Mouse (Mus musculus) thymus, postnatal 36 days (tissue): ENCODE results near the gene Rad51d.
"Not testable (repeated sequence)": the region's sequence is repeated elsewhere in the genome, so short reads cannot be mapped to it uniquely, and the experiment has no call there.

Experiments used
- DNase-seq, 2 experiments: peaks; one replicate each; pipeline ENCODE4 v3.0.0; 2022; ENCODE audit warnings: mixed read lengths in 2 of 2

Gene Rad51d

GRCm38 (mm10) chr11:82854111-82854510 lies 36.3 kb downstream of the Rad51d start:
- no peak for DNase-seq

GRCm38 (mm10) chr11:82852958-82853357 lies 37.5 kb downstream of the Rad51d start:
- no peak for DNase-seq

- DNase-seq: no peak
These were observed 37.9 kb downstream of the Rad51d start for GRCm38 (mm10) chr11:82852540-82852939.

GRCm38 (mm10) chr11:82852115-82852514 lies 38.3 kb downstream of the Rad51d start:
- DNase-seq: no peak

- DNase-seq: no peak
These were observed 40.2 kb downstream of the Rad51d start for GRCm38 (mm10) chr11:82850259-82850658.

- DNase-seq: no peak
These were observed 42.8 kb downstream of the Rad51d start for GRCm38 (mm10) chr11:82847571-82848000.

- DNase-seq: no peak
These were observed 43.5 kb downstream of the Rad51d start for GRCm38 (mm10) chr11:82846938-82847337.

- no peak for DNase-seq
These were observed 44.4 kb downstream of the Rad51d start for GRCm38 (mm10) chr11:82846079-82846436.

- peak in 1 of 2 experiments; percentile 9 for DNase-seq
These were observed 44.9 kb downstream of the Rad51d start for GRCm38 (mm10) chr11:82845415-82846078.

- DNase-seq: no peak
These were observed 45.5 kb downstream of the Rad51d start for GRCm38 (mm10) chr11:82844771-82845414.

GRCm38 (mm10) chr11:82838511-82838910 lies 51.9 kb downstream of the Rad51d start:
- DNase-seq: no peak

- no peak for DNase-seq
These were observed 52.6 kb downstream of the Rad51d start for GRCm38 (mm10) chr11:82837848-82838247.

- DNase-seq: no peak
These were observed 53.2 kb downstream of the Rad51d start for GRCm38 (mm10) chr11:82837192-82837591.

GRCm38 (mm10) chr11:82835616-82836432 lies 54.6 kb downstream of the Rad51d start:
- no peak for DNase-seq

GRCm38 (mm10) chr11:82834359-82834758 lies 56.1 kb downstream of the Rad51d start:
- not testable (repeated sequence) for DNase-seq

- no peak for DNase-seq
These were observed 56.5 kb downstream of the Rad51d start for GRCm38 (mm10) chr11:82833929-82834328.

- not testable (repeated sequence) for DNase-seq
These were observed 58.0 kb downstream of the Rad51d start for GRCm38 (mm10) chr11:82832402-82832801.

- no peak for DNase-seq
These were observed 59.2 kb downstream of the Rad51d start for GRCm38 (mm10) chr11:82831008-82831893.

GRCm38 (mm10) chr11:82826818-82827217 lies 63.6 kb downstream of the Rad51d start:
- DNase-seq: no peak
